Mouse (Mus musculus) B cell, adult (primary cell): ENCODE measurements around the gene 2810004N23Rik. TPM values are rescaled to one million over a fixed set of nuclear protein-coding genes. Genes with fewer than 3 reads are reported as not detected.

Experiments used
- total RNA-seq: library from RNA; stranded (reverse); gene quantifications from 4 replicates; pipeline ENCODE4 v1.2.4, GENCODE M21; 2023; ENCODE audit not compliant: inconsistent age

2810004N23Rik gene
- total RNA-seq = 24.0 to 26.7 TPM (median 24.1 TPM) in 4 replicates

DNA sequence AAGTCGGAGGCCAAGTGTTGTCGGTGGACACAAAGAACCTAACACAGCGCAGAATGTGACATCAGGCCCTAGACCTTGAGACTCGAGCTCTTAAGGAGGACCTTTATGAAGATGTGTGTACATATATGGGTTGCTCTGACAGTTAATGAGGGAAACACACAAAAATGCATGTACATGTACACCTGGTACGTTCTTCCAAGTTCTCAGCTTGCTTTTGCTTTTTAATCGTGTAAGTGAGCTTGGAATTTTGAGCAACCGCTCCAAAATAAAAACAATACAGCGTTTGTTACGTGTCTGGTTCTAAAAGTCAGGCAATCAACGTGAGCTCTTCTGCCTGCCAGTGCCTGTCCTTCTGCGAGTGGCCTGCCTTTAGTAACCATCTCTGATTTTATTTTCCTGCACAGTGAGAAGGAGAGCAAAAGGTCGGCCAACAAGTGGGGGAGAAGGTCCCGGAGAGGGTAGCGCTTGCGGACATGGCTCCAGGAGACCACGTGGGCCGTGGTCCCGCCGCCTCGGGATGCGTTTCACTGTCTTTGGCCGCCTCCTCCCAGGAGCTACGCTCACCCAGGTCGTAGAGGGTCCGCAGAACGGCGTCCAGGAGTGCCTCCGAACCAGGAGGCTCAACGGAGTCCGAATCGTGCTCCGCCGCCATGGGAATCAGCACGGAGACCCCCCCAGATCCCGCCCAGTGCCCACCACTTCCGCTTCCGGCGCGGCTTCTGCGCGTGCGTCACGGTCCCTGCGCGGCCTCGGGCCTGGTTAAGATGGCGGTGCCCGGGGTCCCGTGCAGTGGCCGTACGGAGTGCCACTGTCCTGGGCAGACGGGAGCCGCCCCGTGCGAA is at the start of gene 2810004N23Rik, which contains the start of gene Gnpat:
2810004N23Rik (minus strand) TSS at position 800 of the 842 bp plus-strand sequence.
Gnpat (plus strand) TSS at position 713 of the 842 bp plus-strand sequence.

GRCm38 (mm10) chr8:124897386-124898250 is 34.7 kb upstream of the 2810004N23Rik start, which contains the start of the genes Exoc8 and Sprtn:
Exoc8 (minus strand) TSS chr8:124897705.
Sprtn (plus strand) TSS chr8:124897886.

DNA sequence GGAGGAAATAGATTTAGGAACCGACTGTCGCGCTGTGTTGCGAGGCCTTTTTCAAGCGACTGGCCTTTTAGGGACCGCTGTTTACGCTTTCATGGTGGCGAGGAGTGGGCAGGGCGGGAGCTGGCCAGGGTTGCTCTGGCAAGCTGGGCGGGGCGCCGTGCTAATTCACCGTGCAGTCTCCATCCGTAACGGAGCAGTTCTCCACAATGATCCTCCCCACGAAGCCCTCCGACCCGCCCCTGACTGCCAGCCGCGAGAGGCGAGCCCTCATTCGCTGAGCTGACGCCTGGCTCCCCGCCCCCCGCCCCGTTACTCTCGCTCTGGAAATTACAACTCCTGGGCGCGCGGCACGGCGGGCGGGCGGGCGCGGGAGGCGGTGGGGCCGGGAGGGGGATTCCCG is 70.2 kb downstream of the 2810004N23Rik start, which contains the start of gene Trim67:
Trim67 (plus strand) TSS at position 385 of the 400 bp plus-strand sequence.

Other genes with a start within 250 kb of the 2810004N23Rik start
- gene 2310022B05Rik, start 199.8 kb downstream of the 2810004N23Rik start, total RNA-seq = 7.5 to 8.9 TPM (median 7.7 TPM) in 4 replicates
- gene Ttc13, start 141.1 kb downstream of the 2810004N23Rik start, total RNA-seq = 75.2 to 95.7 TPM (median 85.1 TPM) in 4 replicates
- 16.4 to 23.9 TPM (median 21.8 TPM) in 4 replicates for gene Arv1, start 141.0 kb downstream of the 2810004N23Rik start, total RNA-seq
- 0.39 to 0.67 TPM (median 0.51 TPM) in 3 of 4 replicates, not detected in the other for gene Fam89a, start 111.3 kb downstream of the 2810004N23Rik start, total RNA-seq
- gene Trim67, start 70.0 kb downstream of the 2810004N23Rik start, total RNA-seq = not detected in 4 replicates
- gene Gnpat, start 87 bp downstream of the 2810004N23Rik start, total RNA-seq = 60.0 to 72.1 TPM (median 68.0 TPM) in 4 replicates
- 11.3 to 14.1 TPM (median 12.0 TPM) in 4 replicates for gene Exoc8, start 34.6 kb upstream of the 2810004N23Rik start, total RNA-seq
- 30.1 to 31.9 TPM (median 31.0 TPM) in 4 replicates for gene Sprtn, start 34.8 kb upstream of the 2810004N23Rik start, total RNA-seq
- 15.0 to 17.8 TPM (median 17.5 TPM) in 4 replicates for gene Egln1, start 86.2 kb upstream of the 2810004N23Rik start, total RNA-seq
- 40.5 to 47.0 TPM (median 45.0 TPM) in 4 replicates for gene Tsnax, start 149.9 kb upstream of the 2810004N23Rik start, total RNA-seq
- 3.0 to 3.2 TPM (median 3.2 TPM) in 4 replicates for gene Disc1, start 191.1 kb upstream of the 2810004N23Rik start, total RNA-seq